Mouse (Mus musculus): ENCODE results near the gene Pla2g12a.

- TF ChIP-seq CTCF (IDR thresholded peaks at IDR 0.05) (no peak), EP300 (IDR thresholded peaks at IDR 0.05) (no peak)
Observed at GRCm38 (mm10) chr3:129879913-129880312, 1.5 kb downstream of the Pla2g12a start.

Data from lung, postnatal 0 days (tissue).